In the genomic region with DNA sequence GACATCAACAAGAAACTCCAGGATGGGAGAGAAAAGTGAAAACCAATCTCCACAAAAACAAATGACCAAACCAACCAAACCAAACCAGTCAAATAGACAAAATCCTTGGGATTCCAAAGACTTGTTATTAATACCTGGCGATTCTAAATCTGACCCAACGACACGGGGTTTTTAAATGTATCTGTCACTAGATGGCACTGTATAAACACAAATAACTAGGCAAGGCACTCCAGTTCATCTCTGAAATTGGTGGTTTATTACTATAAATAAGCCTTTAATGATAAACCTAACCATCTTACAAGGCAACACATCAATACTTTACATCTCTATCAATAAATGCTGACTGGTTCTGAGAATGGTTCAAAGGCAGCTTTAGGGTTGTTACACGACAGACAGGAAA, we compare ENCODE assay signal across 9 mouse cellular contexts. TPM values are rescaled to one million over a fixed set of nuclear protein-coding genes. Genes with fewer than 3 reads are reported as not detected.
DNase-seq lines count a peak whose midpoint lies in the region; ATAC-seq and TF ChIP-seq lines count a peak whose summit lies in the region.
"Had no signal": no experiment of that assay in that cellular context is flagged by ENCODE, and none has a peak within 500 bp of the region (broad histone marks: within the 10 kb centered on the region; RNA-seq: fewer than 3 reads in every experiment).

No protein-coding gene starts in this region.

- no peaks in the 10 kb centered on the region for H3K36me3 ChIP-seq in heart, adult 2 months (ENCODE audit: control insufficient read depth, insufficient read depth, low read length)
- no peaks in the 10 kb centered on the region for H3K36me3 ChIP-seq in midbrain, embryonic 14.5 days (ENCODE audit: control insufficient read depth, insufficient read depth, low read length)
- H3K36me3 ChIP-seq in midbrain, embryonic 13.5 days, result no peaks in the 10 kb centered on the region
- no peaks in the 10 kb centered on the region for H3K36me3 ChIP-seq in forebrain, postnatal 0 days (ENCODE audit: insufficient read depth)
- no peaks in the 10 kb centered on the region for H3K36me3 ChIP-seq in intestine, embryonic 16.5 days (ENCODE audit: control insufficient read depth, insufficient read depth, low read length)
- H3K36me3 ChIP-seq: midbrain, embryonic 12.5 days had no signal

- H3K4me2 ChIP-seq in midbrain, embryonic 14.5 days (ENCODE audit: low read length), result no peak overlapping the region
- no peak overlapping the region for H3K4me2 ChIP-seq in midbrain, embryonic 13.5 days (replicated peaks)
- H3K4me2 ChIP-seq in forebrain, postnatal 0 days (ENCODE audit: low read depth), result no peak overlapping the region
- no peak overlapping the region for H3K4me2 ChIP-seq in intestine, embryonic 16.5 days (ENCODE audit: low read depth, low read length)
- H3K4me2 ChIP-seq: midbrain, embryonic 12.5 days had no signal

- no peak for TF ChIP-seq EP300 in heart, adult 2 months (IDR thresholded peaks at IDR 0.05; ENCODE audit: insufficient read depth, low read depth, low read length)

- H3K27ac ChIP-seq in heart, adult 2 months, result no peak overlapping the region
- no peak overlapping the region for H3K27ac ChIP-seq in midbrain, embryonic 14.5 days (replicated peaks; ENCODE audit: low read depth, low read length)
- H3K27ac ChIP-seq in midbrain, embryonic 13.5 days, result no peak overlapping the region
- H3K27ac ChIP-seq in forebrain, postnatal 0 days (ENCODE audit: low read depth, low read length), result no peak overlapping the region
- no peak overlapping the region for H3K27ac ChIP-seq in intestine, embryonic 16.5 days (ENCODE audit: low read length)
- H3K27ac ChIP-seq: midbrain, embryonic 12.5 days had no signal

- H3K79me2 ChIP-seq in heart, adult 2 months (replicated peaks; ENCODE audit: control insufficient read depth, insufficient read depth, low read length), result no peaks in the 10 kb centered on the region

- 25% methylated on average over 4 of the region's 4 CpGs for WGBS in heart, adult 2 months
- 21% methylated on average over 4 of the region's 4 CpGs for WGBS in midbrain, embryonic 14.5 days
- WGBS in midbrain, embryonic 13.5 days, result 30% methylated on average over 4 of the region's 4 CpGs
- 23% methylated on average over 4 of the region's 4 CpGs for WGBS in forebrain, postnatal 0 days
- 18% methylated on average over 4 of the region's 4 CpGs for WGBS in intestine, embryonic 16.5 days

- no peaks in the 10 kb centered on the region for H3K4me1 ChIP-seq in heart, adult 2 months (ENCODE audit: control insufficient read depth, insufficient read depth, low read length)
- H3K4me1 ChIP-seq in midbrain, embryonic 14.5 days (ENCODE audit: control insufficient read depth, insufficient read depth, low read length), result no peaks in the 10 kb centered on the region
- H3K4me1 ChIP-seq in midbrain, embryonic 13.5 days (replicated peaks), result no peaks in the 10 kb centered on the region
- no peaks in the 10 kb centered on the region for H3K4me1 ChIP-seq in forebrain, postnatal 0 days (ENCODE audit: insufficient read depth)
- no peaks in the 10 kb centered on the region for H3K4me1 ChIP-seq in intestine, embryonic 16.5 days (ENCODE audit: control insufficient read depth, insufficient read depth, low read length)
- H3K4me1 ChIP-seq: midbrain, embryonic 12.5 days had no signal

- H3K4me3 ChIP-seq in heart, adult 2 months, result no peak overlapping the region
- no peak overlapping the region for H3K4me3 ChIP-seq in midbrain, embryonic 14.5 days (replicated peaks; ENCODE audit: low read depth, low read length)
- no peak overlapping the region for H3K4me3 ChIP-seq in midbrain, embryonic 13.5 days (replicated peaks)
- H3K4me3 ChIP-seq in forebrain, postnatal 0 days (ENCODE audit: low read depth, low read length), result no peak overlapping the region
- no peak overlapping the region for H3K4me3 ChIP-seq in intestine, embryonic 16.5 days (ENCODE audit: low read length)
- H3K4me3 ChIP-seq: midbrain, embryonic 12.5 days had no signal

- no peak for DNase-seq in heart, adult 2 months
- DNase-seq in heart, postnatal 4 days, result no peak
- peak; percentile 85 for DNase-seq in midbrain, embryonic 14.5 days
- peak; percentile 70 for DNase-seq in forebrain, postnatal 0 days
- peak; percentile 28 for DNase-seq in telencephalon, adult 2 months (ENCODE audit: low read depth, low spot score)
- no peak for DNase-seq in gastrocnemius, postnatal 10 days

- TF ChIP-seq CTCF in heart, adult 2 months (IDR thresholded peaks at IDR 0.05), result peak; percentile 75
- TF ChIP-seq CTCF in forebrain, postnatal 0 days (IDR thresholded peaks at IDR 0.05; ENCODE audit: low read depth), result peak; percentile 72

- H3K9ac ChIP-seq in heart, adult 2 months (ENCODE audit: low read depth, low read length), result no peak overlapping the region
- no peak overlapping the region for H3K9ac ChIP-seq in midbrain, embryonic 14.5 days (replicated peaks; ENCODE audit: low read length)
- H3K9ac ChIP-seq in midbrain, embryonic 13.5 days (replicated peaks), result no peak overlapping the region
- H3K9ac ChIP-seq in forebrain, postnatal 0 days, result no peak overlapping the region
- H3K9ac ChIP-seq in intestine, embryonic 16.5 days (ENCODE audit: low read depth, low read length), result no peak overlapping the region
- H3K9ac ChIP-seq: midbrain, embryonic 12.5 days had no signal

- no peaks in the 10 kb centered on the region for H3K9me3 ChIP-seq in midbrain, embryonic 14.5 days (ENCODE audit: control insufficient read depth, low read length)
- 0 out of 2 replicates have a peak, but pooled peaks cover 3% of the 10 kb centered on the region for H3K9me3 ChIP-seq in midbrain, embryonic 13.5 days
- H3K9me3 ChIP-seq in forebrain, postnatal 0 days (ENCODE audit: low read length), result no peaks in the 10 kb centered on the region
- no peaks in the 10 kb centered on the region for H3K9me3 ChIP-seq in intestine, embryonic 16.5 days (ENCODE audit: control insufficient read depth, low read length)
- H3K9me3 ChIP-seq: midbrain, embryonic 12.5 days had no signal

- TF ChIP-seq POLR2A in heart, adult 2 months (IDR thresholded peaks at IDR 0.05; ENCODE audit: insufficient read depth, low read depth, low read length), result no peak

- intact Hi-C loops in heart, adult 2 months (cut with DNase I), result loop anchor here (1.0 kb wide), 1 partner anchor 670 kb away; no protein-coding TSS in a partner anchor

- no peak for ATAC-seq in midbrain, embryonic 14.5 days (ENCODE audit: low FRiP score, low TSS enrichment)
- ATAC-seq in midbrain, embryonic 13.5 days, result no peak
- peak; percentile 54 for ATAC-seq in forebrain, postnatal 0 days
- ATAC-seq in intestine, embryonic 16.5 days, result no peak

- no peaks in the 10 kb centered on the region for H3K27me3 ChIP-seq in heart, adult 2 months (ENCODE audit: control insufficient read depth, insufficient read depth, low read length)
- H3K27me3 ChIP-seq in midbrain, embryonic 14.5 days (ENCODE audit: control insufficient read depth, insufficient read depth, low read length), result no peaks in the 10 kb centered on the region
- peaks cover 8% of the 10 kb centered on the region for H3K27me3 ChIP-seq in midbrain, embryonic 13.5 days
- no peaks in the 10 kb centered on the region for H3K27me3 ChIP-seq in forebrain, postnatal 0 days (ENCODE audit: insufficient read depth, low read length)
- no peaks in the 10 kb centered on the region for H3K27me3 ChIP-seq in intestine, embryonic 16.5 days (replicated peaks; ENCODE audit: control insufficient read depth, insufficient read depth, low read length)

RNA-seq across cellular contexts. Expression of a gene that starts 30.3 kb away (rescaled TPM):
- 10 to 100 TPM; 31.7 to 35.5 TPM for total RNA-seq in heart, adult 2 months (2021)
- 6.0 and 13.6 TPM in 2 replicates for polyA plus RNA-seq in heart, adult 2 months (2012; rRNA removed)
- 10 to 100 TPM; 38.2 to 38.7 TPM for total RNA-seq in heart, postnatal 4 days (2021)
- polyA plus RNA-seq in midbrain, embryonic 14.5 days (2014; fragmentation: Nextera tagmentation; extraction: Ambion mirVana), result 31.0 and 46.5 TPM in 2 replicates
- 34.5 and 36.3 TPM in 2 replicates for polyA plus RNA-seq in midbrain, embryonic 13.5 days (2015; fragmentation: Nextera tagmentation; extraction: Ambion mirVana)
- total RNA-seq in forebrain, postnatal 0 days (2014; rRNA removed), result 22.4 and 25.6 TPM in 2 replicates
- polyA plus RNA-seq in forebrain, postnatal 0 days (2015; fragmentation: Nextera tagmentation; extraction: Ambion mirVana), result 10.5 and 16.3 TPM in 2 replicates
- 10 to 100 TPM; 39.3 to 42.0 TPM for total RNA-seq in gastrocnemius, postnatal 10 days (2021)
- polyA plus RNA-seq in intestine, embryonic 16.5 days (2015; fragmentation: Nextera tagmentation; extraction: Ambion mirVana), result 21.3 and 23.3 TPM in 2 replicates

Comparison
In these comparisons a context has a peak if more than half of its experiments do, and no peak if none do; other contexts are left out.
1. DNase-seq: peak in midbrain, embryonic 14.5 days (single experiment), forebrain, postnatal 0 days (single experiment) and telencephalon, adult 2 months (single experiment); none in heart, adult 2 months (0 of 2), heart, postnatal 4 days (single experiment) and gastrocnemius, postnatal 10 days (single experiment).